Mouse (Mus musculus) neutrophil, adult 59 days (primary cell): ENCODE data around the gene Pls3. TPM values are rescaled to one million over a fixed set of nuclear protein-coding genes. Genes with fewer than 3 reads are reported as not detected.

Experiments used
- total RNA-seq, 2 experiments: library from RNA; stranded (reverse); gene quantifications; 1 replicate in 1 of 2; 2 replicates in 1 of 2; pipeline ENCODE4 v1.2.4; 2023

Pls3 gene
- 1 to 10 TPM in 1 of 2 experiments, under 1 TPM in 1; 0.27 to 1.1 TPM for total RNA-seq

GRCm38 (mm10) chrX:75874332-75875291 lies at the start of gene Pls3:
Pls3 (minus strand) TSS chrX:75875182.

